Mouse (Mus musculus) inflammation-experienced regulatory T-cells, adult 16 weeks (primary cell): Measurements from ENCODE around the gene Sh3d21. TPM values are rescaled to one million over a fixed set of nuclear protein-coding genes. Genes with fewer than 3 reads are reported as not detected.

Source experiments
- polyA plus RNA-seq: library from polyadenylated mRNA; unstranded; fragments of 100-300 nt; shearing (Covaris generic); gene quantifications from one replicate; pipeline ENCODE4 v1.2.1, GENCODE M21; 2017

Gene Sh3d21
- 1.1 TPM for polyA plus RNA-seq

GRCm38 (mm10) chr4:126163067-126163659 is at the start of gene Sh3d21:
Gene Sh3d21 (minus strand): TSS chr4:126163491.

GRCm38 (mm10) chr4:126202303-126203181 is 39.3 kb upstream of the Sh3d21 start, which contains the start of gene Thrap3:
Gene Thrap3 (minus strand): TSS chr4:126202760.

GRCm38 (mm10) chr4:126147533-126148160 is 15.6 kb downstream of the Sh3d21 start, which contains the start of gene Eva1b:
Gene Eva1b (plus strand): TSS chr4:126147744.

GRCm38 (mm10) chr4:126103590-126104068 is 59.7 kb downstream of the Sh3d21 start, which contains the start of gene Stk40:
Gene Stk40 (plus strand): TSS chr4:126103957.

Other genes starting within 250 kb of the Sh3d21 start
- not detected for gene Csf3r, start 138.9 kb downstream of the Sh3d21 start, polyA plus RNA-seq
- 79.9 TPM for gene Mrps15, start 116.6 kb downstream of the Sh3d21 start, polyA plus RNA-seq
- 2.0 TPM for gene Oscp1, start 104.9 kb downstream of the Sh3d21 start, polyA plus RNA-seq
- gene Lsm10, start 66.9 kb downstream of the Sh3d21 start, polyA plus RNA-seq, result 77.9 TPM
- 18.2 TPM for gene Stk40, start 59.5 kb downstream of the Sh3d21 start, polyA plus RNA-seq
- 38.4 TPM for gene Eva1b, start 15.7 kb downstream of the Sh3d21 start, polyA plus RNA-seq
- gene Thrap3, start 39.3 kb upstream of the Sh3d21 start, polyA plus RNA-seq, result 263 TPM
- 3.7 TPM for gene Map7d1, start 92.9 kb upstream of the Sh3d21 start, polyA plus RNA-seq
- 112 TPM for gene Trappc3, start 98.8 kb upstream of the Sh3d21 start, polyA plus RNA-seq
- gene Col8a2, start 123.3 kb upstream of the Sh3d21 start, polyA plus RNA-seq, result not detected
- gene Adprhl2, start 158.2 kb upstream of the Sh3d21 start, polyA plus RNA-seq, result 29.0 TPM
- gene Tekt2, start 162.2 kb upstream of the Sh3d21 start, polyA plus RNA-seq, result not detected